Mouse (Mus musculus): Measurements from ENCODE around the gene Nme9. TPM values are rescaled to one million over a fixed set of nuclear protein-coding genes. Genes with fewer than 3 reads are reported as not detected.

Nme9 gene
- polyA plus RNA-seq, 1 experiment from 2014 or later = 1.5 TPM

GRCm38 (mm10) chr9:99485144-99485543, 33.9 kb downstream of the Nme9 start:
- H3K9me3 ChIP-seq (replicated peaks; ENCODE audit: control insufficient read depth, low read length) = no peaks in the 10 kb centered on the region
- no peaks in the 10 kb centered on the region for H3K27me3 ChIP-seq (replicated peaks; ENCODE audit: control insufficient read depth, insufficient read depth, low read length)
- H3K4me1 ChIP-seq (ENCODE audit: control insufficient read depth, insufficient read depth, low read length) = no peaks in the 10 kb centered on the region
- no peak overlapping the region for H3K4me2 ChIP-seq (ENCODE audit: low read length)
- 84% methylated on average over 4 of the region's 4 CpGs for WGBS
- no peak for ATAC-seq
- H3K36me3 ChIP-seq (ENCODE audit: control insufficient read depth, insufficient read depth, low read length) = peaks cover 72% of the 10 kb centered on the region
- no peak overlapping the region for H3K9ac ChIP-seq (ENCODE audit: low read length)
- DNase-seq (ENCODE audit: low spot score) = no peak
- no peak overlapping the region for H3K4me3 ChIP-seq (ENCODE audit: low read depth, low read length)
- H3K27ac ChIP-seq (ENCODE audit: low read depth, low read length) = no peak overlapping the region

- no peak overlapping the region for H3K4me3 ChIP-seq (ENCODE audit: low read depth, low read length)
Observed at GRCm38 (mm10) chr9:99487126-99487695, 35.9 kb downstream of the Nme9 start.

DNA sequence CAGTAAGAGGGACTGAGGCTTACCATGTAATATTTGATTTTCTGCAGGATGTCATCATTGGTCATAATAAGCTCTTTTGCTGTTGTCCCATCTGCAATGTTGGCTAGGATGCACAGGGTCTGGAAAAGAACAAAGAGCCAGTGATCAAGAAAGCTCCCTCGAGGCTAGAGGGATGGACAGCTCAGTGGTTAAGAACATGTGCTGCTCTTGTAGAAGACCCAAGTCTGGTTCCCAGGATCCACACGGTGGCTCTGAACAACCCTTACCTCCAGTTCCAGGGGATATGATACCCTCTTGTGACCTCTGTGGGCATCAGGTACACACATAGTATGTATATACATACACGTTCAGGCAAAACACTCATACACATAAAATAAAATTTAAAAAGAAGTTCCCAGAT, 36.6 kb downstream of the Nme9 start:
- Histone ChIP-seq H3K4me1 (ENCODE audit: control insufficient read depth, insufficient read depth, low read length) (no peaks in the 10 kb centered on the region), H3K27ac (ENCODE audit: low read depth, low read length) (no peak overlapping the region), H3K4me2 (ENCODE audit: low read length) (no peak overlapping the region), H3K4me3 (ENCODE audit: low read depth, low read length) (no peak overlapping the region), H3K9ac (ENCODE audit: low read length) (no peak overlapping the region), H3K9me3 (replicated peaks; ENCODE audit: control insufficient read depth, low read length) (no peaks in the 10 kb centered on the region), H3K27me3 (replicated peaks; ENCODE audit: control insufficient read depth, insufficient read depth, low read length) (no peaks in the 10 kb centered on the region), H3K36me3 (ENCODE audit: control insufficient read depth, insufficient read depth, low read length) (peaks cover 64% of the 10 kb centered on the region)
- DNase-seq (ENCODE audit: low spot score) (no peak), ATAC-seq (no peak)
- 87% methylated on average over 3 of the region's 3 CpGs for WGBS

More at GRCm38 (mm10) chr9:99487126-99487695, 35.9 kb downstream of the Nme9 start:
- Histone ChIP-seq H3K27ac (ENCODE audit: low read depth, low read length) (no peak overlapping the region), H3K4me1 (ENCODE audit: control insufficient read depth, insufficient read depth, low read length) (no peaks in the 10 kb centered on the region), H3K27me3 (replicated peaks; ENCODE audit: control insufficient read depth, insufficient read depth, low read length) (no peaks in the 10 kb centered on the region), H3K4me2 (ENCODE audit: low read length) (no peak overlapping the region), H3K36me3 (ENCODE audit: control insufficient read depth, insufficient read depth, low read length) (peaks cover 65% of the 10 kb centered on the region), H3K9ac (ENCODE audit: low read length) (no peak overlapping the region), H3K9me3 (replicated peaks; ENCODE audit: control insufficient read depth, low read length) (no peaks in the 10 kb centered on the region)
- DNase-seq (ENCODE audit: low spot score) (no peak), ATAC-seq (no peak)
- 87% methylated on average over 8 of the region's 8 CpGs for WGBS

DNA sequence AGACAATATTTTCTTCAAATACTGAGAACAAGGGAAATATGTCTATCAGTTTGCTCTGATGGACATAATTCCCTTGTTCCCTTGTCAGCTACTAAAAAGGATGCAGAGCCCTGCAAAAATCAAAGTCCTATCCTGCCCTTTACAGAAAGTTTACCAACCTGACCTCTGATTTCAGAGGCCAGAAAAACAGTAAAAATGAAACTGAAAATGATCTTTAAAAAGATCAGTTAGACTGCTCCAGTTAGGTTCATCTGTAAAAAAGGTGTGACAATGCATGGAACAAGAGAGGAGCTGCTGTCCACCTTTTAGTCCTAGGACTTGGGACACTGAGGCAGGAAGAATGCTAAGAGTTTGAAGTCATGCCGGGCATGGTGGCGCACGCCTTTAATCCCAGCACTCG, 39.8 kb downstream of the Nme9 start:
- Histone ChIP-seq H3K27me3 (replicated peaks; ENCODE audit: control insufficient read depth, insufficient read depth, low read length) (no peaks in the 10 kb centered on the region), H3K27ac (ENCODE audit: low read depth, low read length) (no peak overlapping the region), H3K9me3 (replicated peaks; ENCODE audit: control insufficient read depth, low read length) (no peaks in the 10 kb centered on the region), H3K4me1 (ENCODE audit: control insufficient read depth, insufficient read depth, low read length) (no peaks in the 10 kb centered on the region), H3K4me2 (ENCODE audit: low read length) (no peak overlapping the region), H3K9ac (ENCODE audit: low read length) (no peak overlapping the region), H3K4me3 (ENCODE audit: low read depth, low read length) (no peak overlapping the region), H3K36me3 (ENCODE audit: control insufficient read depth, insufficient read depth, low read length) (peaks cover 64% of the 10 kb centered on the region)
- DNase-seq (ENCODE audit: low spot score) = no peak
- ATAC-seq = no peak
- WGBS = 91% methylated on average over 4 of the region's 4 CpGs

GRCm38 (mm10) chr9:99492634-99493200, 41.4 kb downstream of the Nme9 start:
- H3K4me1 ChIP-seq (ENCODE audit: control insufficient read depth, insufficient read depth, low read length) = no peaks in the 10 kb centered on the region
- H3K9ac ChIP-seq (ENCODE audit: low read length) = no peak overlapping the region
- no peak overlapping the region for H3K4me3 ChIP-seq (ENCODE audit: low read depth, low read length)
- 82% methylated on average over 10 of the region's 10 CpGs for WGBS
- H3K27me3 ChIP-seq (replicated peaks; ENCODE audit: control insufficient read depth, insufficient read depth, low read length) = no peaks in the 10 kb centered on the region
- no peak overlapping the region for H3K4me2 ChIP-seq (ENCODE audit: low read length)
- no peak for DNase-seq (ENCODE audit: low spot score)
- no peaks in the 10 kb centered on the region for H3K9me3 ChIP-seq (replicated peaks; ENCODE audit: control insufficient read depth, low read length)
- no peak for ATAC-seq
- peaks cover 61% of the 10 kb centered on the region for H3K36me3 ChIP-seq (ENCODE audit: control insufficient read depth, insufficient read depth, low read length)
- no peak overlapping the region for H3K27ac ChIP-seq (ENCODE audit: low read depth, low read length)

DNA sequence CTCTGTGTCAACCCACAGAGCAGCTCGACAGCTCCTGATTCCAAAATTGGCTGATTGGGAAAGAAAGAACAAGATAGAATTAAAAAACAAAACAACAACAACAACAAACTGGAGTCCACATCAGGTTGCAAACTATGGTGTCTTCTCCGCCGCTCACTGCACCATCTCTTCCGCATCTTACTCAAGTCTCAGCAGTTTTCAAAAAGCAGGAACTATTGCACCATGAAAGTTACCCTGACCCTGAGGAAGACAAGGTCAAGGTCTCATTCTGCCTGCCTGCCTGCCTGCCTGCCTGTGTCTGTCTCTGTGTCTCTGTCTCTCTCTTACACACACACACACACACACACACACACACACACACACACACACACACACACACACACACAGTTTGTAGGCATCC, 48.1 kb downstream of the Nme9 start:
- Histone ChIP-seq H3K4me1 (ENCODE audit: control insufficient read depth, insufficient read depth, low read length) (no peaks in the 10 kb centered on the region), H3K4me3 (ENCODE audit: low read depth, low read length) (no peak overlapping the region), H3K9me3 (replicated peaks; ENCODE audit: control insufficient read depth, low read length) (no peaks in the 10 kb centered on the region), H3K27ac (ENCODE audit: low read depth, low read length) (no peak overlapping the region), H3K36me3 (ENCODE audit: control insufficient read depth, insufficient read depth, low read length) (peaks cover 44% of the 10 kb centered on the region), H3K27me3 (replicated peaks; ENCODE audit: control insufficient read depth, insufficient read depth, low read length) (no peaks in the 10 kb centered on the region), H3K4me2 (ENCODE audit: low read length) (no peak overlapping the region), H3K9ac (ENCODE audit: low read length) (no peak overlapping the region)
- DNase-seq (ENCODE audit: low spot score) = no peak
- 91% methylated on average over 4 of the region's 4 CpGs for whole genome bisulfite sequencing
- no peak for ATAC-seq

DNA sequence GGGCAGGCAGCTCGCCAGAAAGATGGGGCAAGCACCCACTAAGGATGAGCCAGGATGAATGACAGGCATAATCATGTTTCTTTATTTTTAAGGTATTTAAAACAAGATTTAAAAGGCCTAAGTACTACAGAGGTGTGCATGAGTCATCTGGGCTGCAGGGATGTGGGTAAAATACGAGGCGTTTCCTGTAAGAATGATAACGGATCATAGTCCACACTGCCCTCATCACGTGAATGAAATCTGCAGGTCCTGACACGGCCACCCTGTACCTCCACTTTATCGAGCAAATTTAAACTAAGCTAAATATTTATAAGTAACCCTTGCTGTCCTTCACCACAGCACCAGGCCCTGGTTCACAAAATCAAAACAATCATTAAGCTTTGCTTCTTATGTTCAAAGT, 54.6 kb downstream of the Nme9 start:
- H3K4me3 ChIP-seq (ENCODE audit: low read depth, low read length) = no peak overlapping the region
- no peak for ATAC-seq
- no peak for DNase-seq (ENCODE audit: low spot score)
- no peaks in the 10 kb centered on the region for H3K27me3 ChIP-seq (replicated peaks; ENCODE audit: control insufficient read depth, insufficient read depth, low read length)
- no peak overlapping the region for H3K9ac ChIP-seq (ENCODE audit: low read length)
- H3K9me3 ChIP-seq (replicated peaks; ENCODE audit: control insufficient read depth, low read length) = no peaks in the 10 kb centered on the region
- no peaks in the 10 kb centered on the region for H3K4me1 ChIP-seq (ENCODE audit: control insufficient read depth, insufficient read depth, low read length)
- 92% methylated on average over 7 of the region's 7 CpGs for WGBS
- peaks cover 20% of the 10 kb centered on the region; the same call in 1 of the 2 replicates for H3K36me3 ChIP-seq (ENCODE audit: control insufficient read depth, insufficient read depth, low read length)
- H3K27ac ChIP-seq (ENCODE audit: low read depth, low read length) = no peak overlapping the region
- no peak overlapping the region for H3K4me2 ChIP-seq (ENCODE audit: low read length)

Other genes starting within 250 kb of the Nme9 start
- not detected in 2 replicates for gene Faiml, start 214.2 kb upstream of the Nme9 start, polyA plus RNA-seq (2014; fragmentation: Nextera tagmentation; extraction: Ambion mirVana)
- 65.1 and 78.1 TPM in 2 replicates for gene Cep70, start 208.1 kb upstream of the Nme9 start, polyA plus RNA-seq (2014; fragmentation: Nextera tagmentation; extraction: Ambion mirVana)
- 0.52 and 0.58 TPM in 2 replicates for gene Esyt3, start 92.9 kb upstream of the Nme9 start, polyA plus RNA-seq (2014; fragmentation: Nextera tagmentation; extraction: Ambion mirVana)
- 51.8 and 56.8 TPM in 2 replicates for gene Mras, start 14.1 kb upstream of the Nme9 start, polyA plus RNA-seq (2014; fragmentation: Nextera tagmentation; extraction: Ambion mirVana)
- gene Armc8, start 117.4 kb downstream of the Nme9 start, polyA plus RNA-seq (2014; fragmentation: Nextera tagmentation; extraction: Ambion mirVana) = 60.6 and 68.7 TPM in 2 replicates
- gene Dbr1, start 124.3 kb downstream of the Nme9 start, polyA plus RNA-seq (2014; fragmentation: Nextera tagmentation; extraction: Ambion mirVana) = 22.0 and 23.5 TPM in 2 replicates
- not detected in 2 replicates for gene A4gnt, start 161.0 kb downstream of the Nme9 start, polyA plus RNA-seq (2014; fragmentation: Nextera tagmentation; extraction: Ambion mirVana)
- 6.4 and 7.2 TPM in 2 replicates for gene Dzip1l, start 178.0 kb downstream of the Nme9 start, polyA plus RNA-seq (2014; fragmentation: Nextera tagmentation; extraction: Ambion mirVana)